Mouse (Mus musculus) spleen, adult 2 months (tissue): Measurements from ENCODE around the gene Fdx1l.

Source experiments
- CTCF ChIP-seq: fragments of 200-500 bp; IDR thresholded peaks from 2 replicates; pipeline ENCODE4 v1.5.1; 2011; ENCODE audit warnings: mild to moderate bottlenecking, inconsistent platforms; ENCODE audit not compliant: insufficient read depth, insufficient read length, insufficient replicate concordance; ENCODE audit errors: extremely low read depth
- POLR2A ChIP-seq: fragments of 200-500 bp; IDR thresholded peaks from 2 replicates; pipeline ENCODE4 v1.6.1; 2011; ENCODE audit warnings: low read depth, low read length, inconsistent platforms

- TF ChIP-seq POLR2A (no peak), CTCF (no peak)
Measured at GRCm38 (mm10) chr9:21039779-21040178, 33.6 kb downstream of the Fdx1l start.
